Mouse (Mus musculus): ENCODE results near the gene Fam207a.

GRCm38 (mm10) chr10:77468675-77469074 is 46.9 kb downstream of the Fam207a start:
- no peak for TF ChIP-seq CTCF (IDR thresholded peaks at IDR 0.05; ENCODE audit: control insufficient read depth, insufficient read depth, insufficient replicate concordance, low read depth, low read length)
- TF ChIP-seq POLR2A (IDR thresholded peaks at IDR 0.05; ENCODE audit: control insufficient read depth, low read depth, low read length) = no peak
